Mouse (Mus musculus) cerebellum, postnatal 4 days (tissue): ENCODE results near the gene Lime1.

Source experiments
- DNase-seq, 2 experiments: peaks; one replicate each; pipeline ENCODE4 v3.0.0; 2022; ENCODE audit warnings: low spot score in 2 of 2, mixed read lengths in 1 of 2

Gene Lime1

DNA sequence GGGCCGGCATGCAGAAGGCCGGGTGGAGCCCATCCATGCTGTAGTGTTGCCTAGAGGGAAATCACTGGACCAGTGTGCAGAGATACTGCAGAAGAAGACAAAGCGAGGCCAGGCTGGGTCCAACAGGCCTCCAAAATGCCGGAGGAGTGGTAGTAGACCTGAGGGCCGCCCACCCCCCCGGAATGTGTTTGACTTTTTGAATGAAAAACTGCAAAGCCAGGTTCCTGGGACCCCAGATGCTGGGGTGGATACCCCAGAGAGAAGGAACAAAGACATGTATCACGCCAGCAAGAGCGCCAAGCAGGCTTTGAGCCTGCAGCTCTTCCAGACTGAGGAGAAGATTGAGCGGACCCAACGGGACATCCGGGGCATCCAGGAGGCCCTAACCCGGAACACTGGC, at the start of gene Lime1:
TSS of gene Lime1 (plus strand) at position 301 of the 400 bp plus-strand sequence.
- DNase-seq = no peak

GRCm38 (mm10) chr2:181332542-181332941, 47.3 kb upstream of the Lime1 start:
- no peak for DNase-seq

DNA sequence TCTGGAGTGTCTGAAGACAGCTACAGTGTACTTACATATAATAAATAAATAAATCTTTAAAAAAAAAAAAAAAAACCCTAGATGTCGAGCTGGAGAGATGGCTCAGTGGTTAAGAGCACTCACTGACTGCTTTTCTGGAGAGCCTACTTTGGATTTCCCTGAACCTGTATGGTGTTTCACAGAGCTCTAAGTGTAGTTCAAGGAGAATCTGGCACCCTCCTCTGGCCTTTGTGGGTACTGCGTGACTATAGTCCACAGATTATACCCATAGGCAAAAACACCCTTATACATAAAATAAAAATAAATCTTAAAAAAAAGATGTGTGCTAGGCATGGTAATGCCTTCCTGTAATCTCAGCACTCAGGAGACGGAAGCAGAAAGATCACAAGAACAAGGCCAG, 45.9 kb upstream of the Lime1 start:
- DNase-seq = peak; percentile 41 to 65

DNA sequence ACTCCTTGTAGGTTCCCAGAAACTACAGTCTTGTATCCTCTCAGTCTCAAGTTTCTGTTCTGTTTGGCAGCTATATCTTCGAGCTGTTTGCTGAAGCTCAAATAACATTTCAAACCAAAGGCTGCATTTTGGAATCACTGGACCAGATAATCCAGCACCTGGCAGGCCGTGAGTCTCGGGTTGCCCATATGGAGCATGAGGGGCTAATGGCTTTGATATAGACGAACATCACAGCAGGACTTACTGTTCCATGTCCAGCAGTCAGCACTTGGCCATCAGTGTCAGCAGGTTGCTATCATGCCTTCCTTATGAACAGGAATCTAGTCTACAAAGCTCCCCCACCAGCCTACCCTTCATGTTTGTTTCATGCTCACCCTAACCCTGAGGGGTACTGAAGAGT, 39.5 kb upstream of the Lime1 start:
- DNase-seq = no peak

DNA sequence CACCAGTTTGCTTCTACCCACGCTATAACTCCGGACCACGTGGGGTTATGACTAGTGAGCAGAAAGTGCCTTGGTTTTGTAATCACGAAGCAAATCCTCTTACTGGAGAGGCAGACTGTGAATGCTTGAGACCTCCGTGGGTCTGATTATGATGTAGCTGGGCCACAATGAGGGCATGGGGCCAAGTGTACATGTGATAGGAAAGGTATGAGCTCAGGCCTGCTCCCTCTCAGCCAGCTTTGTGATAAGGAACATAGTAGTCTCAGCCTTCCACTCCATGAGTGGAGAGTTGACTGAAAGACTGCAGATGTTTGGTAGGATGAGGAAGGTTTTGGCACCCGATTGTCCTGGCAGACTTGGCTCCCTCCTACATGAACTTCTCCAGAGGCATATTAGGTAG, 37.1 kb upstream of the Lime1 start:
- no peak for DNase-seq

GRCm38 (mm10) chr2:181356780-181357179, 23.1 kb upstream of the Lime1 start:
- DNase-seq = no peak

- DNase-seq = no peak
These were observed 15.9 kb upstream of the Lime1 start for GRCm38 (mm10) chr2:181363946-181364345.

DNA sequence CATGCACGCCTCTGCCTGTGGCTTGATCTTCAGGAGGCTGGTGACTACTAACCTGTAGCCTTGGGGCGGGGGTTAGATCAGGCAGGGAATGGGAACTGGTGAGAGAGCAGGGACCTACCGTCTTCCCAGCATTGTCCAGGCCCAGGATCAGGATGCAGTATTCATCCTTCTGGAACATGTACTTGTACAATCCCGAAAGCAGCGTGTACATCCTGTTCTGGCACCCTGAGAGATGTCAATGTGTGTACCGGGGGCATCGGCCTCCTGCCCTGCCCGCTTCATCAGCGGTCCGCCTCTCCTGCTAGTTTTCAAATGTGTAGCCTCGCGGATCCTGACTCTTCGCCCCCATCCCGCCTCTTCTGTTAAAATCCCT, 15.4 kb upstream of the Lime1 start:
- no peak for DNase-seq

- DNase-seq = peak; percentile 76 to 84
These were observed 14.8 kb upstream of the Lime1 start, which contains the start of the genes Zgpat and Arfrp1 for GRCm38 (mm10) chr2:181364860-181365596. Gene Zgpat, plus strand, starts transcription at chr2:181364928. Gene Arfrp1, minus strand, starts transcription at chr2:181365404.

- DNase-seq = no peak
These were observed 14.2 kb upstream of the Lime1 start for GRCm38 (mm10) chr2:181365655-181366075.

GRCm38 (mm10) chr2:181370001-181370400, 9.9 kb upstream of the Lime1 start:
- DNase-seq = no peak

DNA sequence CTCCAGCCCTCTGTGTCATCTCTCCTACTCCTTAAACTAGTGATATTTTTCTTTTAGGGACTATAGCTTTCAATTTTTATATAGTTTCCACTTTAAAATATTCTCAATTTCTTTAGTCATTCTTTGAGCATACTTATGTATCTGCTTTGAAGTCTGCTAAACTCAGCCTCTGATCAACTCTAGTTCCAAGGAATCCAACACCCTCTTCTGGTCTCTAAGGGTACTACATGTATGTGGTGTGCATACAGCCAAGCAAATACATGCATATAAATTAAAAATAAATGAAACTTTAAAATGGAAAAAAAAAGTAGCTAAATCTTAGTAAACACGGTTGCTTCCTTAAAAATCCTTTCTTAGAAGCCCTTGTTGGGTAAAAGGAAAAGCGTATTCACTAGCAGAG, 4.1 kb upstream of the Lime1 start:
- DNase-seq = no peak

DNA sequence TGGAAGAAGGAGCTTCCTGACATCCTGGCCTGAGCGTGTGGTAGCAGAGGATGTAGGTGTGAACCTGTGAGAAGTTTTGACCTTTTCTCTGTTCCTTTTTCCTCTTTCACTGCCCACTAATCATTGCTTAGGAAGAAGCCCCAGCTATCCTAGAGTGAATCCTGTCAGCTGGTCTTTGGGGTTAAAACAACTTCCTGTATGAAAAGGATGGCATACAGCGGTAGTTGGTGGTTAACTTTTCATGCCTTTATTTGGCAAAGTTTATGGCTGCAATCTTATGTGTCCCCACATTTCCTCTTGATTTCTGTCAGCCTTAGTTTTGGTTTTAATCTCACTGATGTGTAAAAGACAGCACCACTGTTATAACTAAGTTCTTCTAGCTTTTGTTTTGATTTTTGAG, 2.6 kb upstream of the Lime1 start:
- no peak for DNase-seq

GRCm38 (mm10) chr2:181378701-181379100, 1.2 kb upstream of the Lime1 start:
- no peak for DNase-seq

GRCm38 (mm10) chr2:181380251-181380650, 373 bp downstream of the Lime1 start:
- DNase-seq = no peak

DNA sequence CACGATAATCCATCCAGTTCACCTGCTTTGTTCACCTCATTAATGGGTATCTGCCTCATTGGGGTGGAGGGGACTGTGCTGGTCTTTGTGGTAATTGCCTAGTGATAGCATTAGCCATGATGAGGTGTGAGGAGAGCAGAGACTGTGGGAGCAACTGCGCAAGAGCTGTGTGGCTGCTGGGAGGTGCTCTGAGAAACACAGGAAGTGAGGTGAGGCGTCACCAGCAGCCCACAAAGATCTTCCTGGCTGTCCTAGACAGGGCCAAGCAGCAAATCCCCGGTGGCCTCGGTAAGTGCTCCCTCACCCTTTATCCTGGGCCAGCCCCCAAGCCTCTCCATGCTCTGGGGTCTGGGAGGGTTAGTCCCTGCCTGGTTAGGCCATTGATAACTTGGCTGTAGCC, 1.2 kb downstream of the Lime1 start:
- no peak for DNase-seq

GRCm38 (mm10) chr2:181381631-181382306, 1.9 kb downstream of the Lime1 start:
- DNase-seq = no peak

DNA sequence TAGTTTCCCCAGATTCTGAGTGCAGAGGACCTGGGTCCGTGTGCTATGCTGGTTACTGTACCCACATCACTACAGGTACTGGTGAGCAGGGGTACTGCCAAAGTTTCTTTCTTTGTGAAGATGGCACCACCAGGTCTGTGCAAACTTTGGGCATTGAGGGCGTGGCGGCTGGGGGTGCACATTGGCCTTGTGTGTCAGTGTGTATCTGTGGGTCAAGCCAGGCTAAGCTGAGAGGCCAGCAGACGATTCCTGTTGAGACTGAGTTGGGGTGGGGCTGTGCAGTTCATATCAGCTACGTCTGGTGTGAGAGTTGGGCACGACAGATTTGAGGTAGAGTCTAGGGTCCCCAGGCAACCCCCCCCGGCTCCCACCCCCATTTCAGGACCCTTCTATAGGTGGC, 4.6 kb downstream of the Lime1 start:
- no peak for DNase-seq

GRCm38 (mm10) chr2:181384919-181385391, 5.1 kb downstream of the Lime1 start:
- peak in 1 of 2 experiments; percentile 37 for DNase-seq

GRCm38 (mm10) chr2:181385885-181386284, 6.0 kb downstream of the Lime1 start:
- peak in 1 of 2 experiments; percentile 30 for DNase-seq

GRCm38 (mm10) chr2:181386663-181387210, 6.9 kb downstream of the Lime1 start:
- no peak for DNase-seq

DNA sequence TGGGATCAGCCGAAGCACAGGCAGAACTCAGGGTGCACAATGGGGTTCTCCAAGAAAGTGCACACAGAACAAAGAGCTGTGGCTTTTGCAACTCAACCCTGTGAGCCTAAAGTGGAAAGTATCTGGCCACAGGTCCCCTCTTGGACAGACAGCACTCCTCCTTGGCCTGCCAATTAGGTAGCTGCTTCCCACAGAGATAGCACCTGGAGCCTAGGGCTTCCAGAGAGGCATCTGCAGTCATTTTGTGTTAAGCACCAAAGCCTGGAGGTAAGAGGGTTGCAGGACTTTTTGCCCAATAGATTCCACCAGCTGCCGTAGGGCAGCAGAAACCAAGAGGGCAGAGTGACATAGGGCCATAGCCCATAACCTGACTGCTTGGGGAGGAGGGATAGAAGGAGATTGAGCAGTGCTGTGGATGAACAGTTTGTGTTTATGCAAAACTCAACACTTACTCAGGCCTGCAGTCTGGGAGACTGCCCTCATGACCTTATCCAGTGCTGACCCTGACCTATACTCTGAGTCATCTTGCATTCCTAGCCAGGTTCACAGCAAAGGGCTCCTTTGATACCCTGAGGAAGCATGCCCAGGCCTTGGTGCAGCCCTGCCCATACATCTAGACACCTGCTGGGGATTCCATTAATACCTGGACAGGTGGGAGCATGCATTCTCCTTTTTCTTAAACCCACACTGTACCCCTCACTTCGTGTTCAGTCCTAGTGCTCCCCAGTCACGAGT, 10.4 kb downstream of the Lime1 start:
- DNase-seq = no peak
